Mouse (Mus musculus): ENCODE results near the gene Erbb2.

The Erbb2 gene

DNA sequence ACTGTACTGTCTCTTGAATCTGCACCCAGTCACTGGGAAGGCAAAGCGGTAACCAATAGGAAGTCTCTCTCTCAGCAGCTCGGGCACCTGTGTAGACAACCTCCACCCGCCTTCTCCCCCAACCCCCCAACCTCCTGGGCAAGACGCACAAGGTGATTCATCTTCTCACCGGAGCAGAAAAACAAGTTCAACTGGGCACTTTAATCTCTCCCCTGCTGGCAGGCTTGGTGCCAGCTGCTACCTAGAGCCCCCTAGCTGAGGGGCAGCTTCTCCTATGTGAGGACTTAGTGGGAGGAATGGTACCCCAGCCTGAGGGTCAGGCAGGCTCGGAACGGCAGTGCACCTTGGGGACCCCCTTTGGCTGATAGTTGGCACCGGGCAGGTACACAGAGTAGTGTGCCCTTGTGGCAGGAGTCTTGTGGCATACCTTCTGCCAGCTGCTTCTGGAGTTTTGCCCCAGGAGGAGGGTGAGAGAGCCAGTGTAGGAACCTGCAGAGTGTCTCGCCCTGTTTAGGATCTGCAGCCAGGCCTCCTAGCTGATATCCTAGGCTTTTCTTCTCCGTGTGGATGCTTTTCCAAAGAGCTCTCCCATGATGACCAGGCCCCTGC, 6.8 kb downstream of the Erbb2 start:
- peak; percentile 85 for DNase-seq (ENCODE audit: low spot score)

- DNase-seq (ENCODE audit: low spot score): no peak
These were observed 14.3 kb downstream of the Erbb2 start for GRCm38 (mm10) chr11:98426592-98426991.

DNA sequence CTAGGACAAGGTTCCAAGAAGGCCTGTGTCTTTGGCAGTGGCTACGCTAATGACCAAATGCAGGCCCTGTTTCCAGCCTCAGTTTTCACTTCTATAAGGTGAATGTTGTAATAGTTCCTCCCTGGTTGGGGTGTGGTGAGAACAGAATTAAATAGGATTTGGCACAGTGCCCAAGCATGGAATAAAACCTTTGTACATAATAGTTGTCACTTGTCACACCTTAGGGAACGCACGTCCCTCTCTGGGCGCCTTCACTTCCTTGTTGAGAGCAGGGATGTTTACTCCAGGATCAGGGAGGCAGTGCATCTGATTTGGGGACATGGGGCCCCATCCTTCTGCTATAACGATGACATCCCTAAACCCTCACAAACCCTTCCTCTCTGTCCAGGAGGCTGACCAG, 16.2 kb downstream of the Erbb2 start:
- DNase-seq (ENCODE audit: low spot score): no peak

GRCm38 (mm10) chr11:98431743-98432502, 19.7 kb downstream of the Erbb2 start:
- no peak for DNase-seq (ENCODE audit: low spot score)

DNA sequence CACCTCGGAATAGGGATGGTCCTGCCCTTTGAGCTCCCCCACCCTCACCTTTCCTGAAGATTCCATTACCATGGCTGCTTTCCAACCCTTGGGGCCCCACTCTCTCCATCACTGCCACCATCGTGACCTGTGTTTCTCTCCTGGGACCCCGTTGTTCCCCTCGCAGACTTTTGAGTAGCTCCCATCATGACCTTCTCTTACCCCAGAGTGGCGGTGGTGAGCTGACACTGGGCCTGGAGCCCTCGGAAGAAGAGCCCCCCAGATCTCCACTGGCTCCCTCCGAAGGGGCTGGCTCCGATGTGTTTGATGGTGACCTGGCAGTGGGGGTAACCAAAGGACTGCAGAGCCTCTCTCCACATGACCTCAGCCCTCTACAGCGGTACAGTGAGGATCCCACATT, 23.5 kb downstream of the Erbb2 start:
- no peak for DNase-seq (ENCODE audit: low spot score)

DNA sequence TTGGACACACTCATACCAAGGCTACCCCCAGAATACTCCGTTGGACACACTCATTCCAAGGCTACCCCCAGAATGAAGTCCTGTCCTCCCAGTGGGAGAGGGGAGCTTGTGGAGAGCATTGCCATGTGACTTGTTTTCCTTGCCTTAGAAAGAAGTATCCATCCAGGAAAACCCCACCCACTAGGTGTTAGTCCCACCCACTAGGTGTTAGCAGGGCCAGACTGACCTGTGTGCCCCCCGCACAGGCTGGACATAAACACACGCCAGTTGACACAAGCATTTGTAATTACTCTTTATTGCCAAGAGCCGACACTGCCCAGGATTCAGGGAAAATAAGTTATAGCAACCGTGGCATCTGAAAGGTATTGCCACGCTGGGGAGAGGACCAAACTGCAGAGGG, 25.2 kb downstream of the Erbb2 start:
- DNase-seq (ENCODE audit: low spot score): no peak

- DNase-seq (ENCODE audit: low spot score): peak; percentile 96
These were observed 26.3 kb downstream of the Erbb2 start, which contains the start of gene Mien1 for GRCm38 (mm10) chr11:98438331-98439158. TSS of gene Mien1 (minus strand) at chr11:98438991.

- DNase-seq (ENCODE audit: low spot score): no peak
These were observed 31.4 kb downstream of the Erbb2 start for GRCm38 (mm10) chr11:98443688-98444087.

DNA sequence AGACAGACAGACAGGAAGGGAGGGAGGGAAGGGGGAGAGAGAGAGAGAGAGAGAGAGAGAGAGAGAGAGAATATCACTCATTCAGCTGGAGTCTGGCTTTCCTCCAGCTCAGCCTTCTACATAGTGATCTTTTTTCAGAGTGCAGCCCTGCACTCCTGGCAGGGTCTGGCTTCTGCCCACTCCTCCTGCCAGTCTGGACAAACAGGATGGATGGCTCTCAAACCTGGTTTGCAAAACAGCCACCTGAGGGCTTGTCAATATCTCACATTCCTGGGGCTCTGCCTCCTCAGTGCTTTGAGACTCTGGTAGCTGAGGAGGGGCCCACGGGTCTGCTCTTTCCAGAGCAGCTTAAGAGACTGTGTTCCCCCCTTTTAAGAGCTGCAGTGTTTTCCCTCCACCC, 33.0 kb downstream of the Erbb2 start:
- DNase-seq (ENCODE audit: low spot score): peak; percentile 75

DNA sequence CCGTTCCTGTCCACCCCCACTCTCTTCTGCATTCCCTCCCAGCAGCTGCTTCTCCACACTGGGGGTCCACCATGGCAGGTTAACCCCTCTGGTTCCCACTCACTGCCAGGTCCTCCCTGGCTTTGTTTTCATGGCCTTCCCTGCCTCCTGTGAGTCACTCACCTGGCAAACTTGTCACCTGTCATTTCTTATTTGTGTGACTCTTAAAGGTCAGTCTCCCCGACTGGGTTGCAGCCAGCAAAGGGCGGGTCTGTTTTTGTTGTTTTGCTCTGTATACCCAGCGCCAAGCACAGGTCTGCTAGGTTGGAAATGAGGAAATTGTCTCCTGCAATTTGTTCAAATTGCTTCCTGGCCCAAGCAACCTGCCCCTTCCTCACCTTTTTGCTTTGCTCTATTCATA, 33.4 kb downstream of the Erbb2 start:
- peak; percentile 68 for DNase-seq (ENCODE audit: low spot score)

GRCm38 (mm10) chr11:98446213-98446561, 33.9 kb downstream of the Erbb2 start, which contains the start of gene Grb7:
TSS of gene Grb7 (plus strand) at chr11:98446394.
- no peak for DNase-seq (ENCODE audit: low spot score)

- DNase-seq (ENCODE audit: low spot score): peak; percentile 74
These were observed 34.5 kb downstream of the Erbb2 start for GRCm38 (mm10) chr11:98446562-98447474.

DNA sequence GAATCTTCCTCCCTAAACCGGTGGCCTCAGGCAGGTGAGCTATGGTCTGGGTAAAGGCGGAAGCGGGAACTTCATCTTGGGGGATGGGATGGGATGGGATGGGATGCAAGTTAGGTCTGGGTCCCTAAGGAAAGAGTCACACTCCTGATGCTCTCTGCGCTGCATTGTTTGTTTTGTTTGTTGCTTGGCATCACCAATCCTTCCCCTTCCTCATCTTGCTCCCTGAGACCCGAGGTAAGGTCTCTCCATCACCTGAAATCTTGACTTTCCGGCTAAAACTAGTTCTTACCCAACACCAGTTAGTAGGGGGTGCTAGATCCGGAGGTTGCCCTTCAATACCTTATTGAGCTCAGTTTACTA, 35.2 kb downstream of the Erbb2 start:
- no peak for DNase-seq (ENCODE audit: low spot score)

- peak; percentile 55 for DNase-seq (ENCODE audit: low spot score)
These were observed 36.0 kb downstream of the Erbb2 start for GRCm38 (mm10) chr11:98448191-98448790.

DNA sequence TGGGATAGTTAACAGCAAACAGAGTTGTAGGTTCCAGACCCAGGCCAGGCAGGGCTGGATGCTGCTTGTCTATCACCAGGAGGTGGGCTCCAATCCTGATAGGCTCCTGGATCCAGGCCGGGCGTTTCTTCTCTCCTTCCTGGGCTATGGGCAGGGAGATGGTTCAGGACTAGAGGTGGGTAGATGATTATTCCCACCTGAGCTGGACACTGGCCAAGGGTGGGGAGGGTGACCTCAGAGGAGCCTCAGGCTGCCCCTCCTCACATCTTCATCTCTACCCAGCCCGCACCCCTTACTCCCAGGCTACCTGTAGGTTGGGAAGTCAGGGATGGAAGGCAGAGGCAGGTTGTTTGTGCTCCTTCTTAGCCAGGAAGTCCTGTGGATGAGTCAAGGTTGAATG, 37.1 kb downstream of the Erbb2 start:
- DNase-seq (ENCODE audit: low spot score): no peak

GRCm38 (mm10) chr11:98449921-98450771, 37.9 kb downstream of the Erbb2 start:
- no peak for DNase-seq (ENCODE audit: low spot score)

GRCm38 (mm10) chr11:98455484-98455883, 43.2 kb downstream of the Erbb2 start:
- no peak for DNase-seq (ENCODE audit: low spot score)

DNA sequence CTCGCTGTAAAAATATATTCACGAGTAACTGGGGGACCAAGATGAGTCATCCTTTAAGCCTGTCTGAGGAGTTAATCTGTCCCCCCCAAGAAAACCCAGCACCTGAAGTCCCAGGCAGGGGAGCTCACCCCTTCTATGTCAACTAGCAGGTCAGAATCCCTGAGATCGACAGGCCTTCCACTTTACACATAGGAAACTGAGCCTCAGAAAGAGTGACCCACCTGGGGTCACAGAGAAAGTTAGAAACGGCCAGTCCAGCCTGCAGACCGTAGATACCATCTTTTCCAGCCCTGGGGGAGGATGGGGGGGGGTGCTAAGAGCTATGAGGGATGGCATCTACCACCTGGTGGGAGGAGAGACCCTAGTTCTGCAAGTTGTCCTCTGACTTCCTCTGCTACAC, 44.3 kb downstream of the Erbb2 start:
- DNase-seq (ENCODE audit: low spot score): no peak

- no peak for DNase-seq (ENCODE audit: low spot score)
These were observed 44.7 kb downstream of the Erbb2 start for GRCm38 (mm10) chr11:98456945-98457344.

DNA sequence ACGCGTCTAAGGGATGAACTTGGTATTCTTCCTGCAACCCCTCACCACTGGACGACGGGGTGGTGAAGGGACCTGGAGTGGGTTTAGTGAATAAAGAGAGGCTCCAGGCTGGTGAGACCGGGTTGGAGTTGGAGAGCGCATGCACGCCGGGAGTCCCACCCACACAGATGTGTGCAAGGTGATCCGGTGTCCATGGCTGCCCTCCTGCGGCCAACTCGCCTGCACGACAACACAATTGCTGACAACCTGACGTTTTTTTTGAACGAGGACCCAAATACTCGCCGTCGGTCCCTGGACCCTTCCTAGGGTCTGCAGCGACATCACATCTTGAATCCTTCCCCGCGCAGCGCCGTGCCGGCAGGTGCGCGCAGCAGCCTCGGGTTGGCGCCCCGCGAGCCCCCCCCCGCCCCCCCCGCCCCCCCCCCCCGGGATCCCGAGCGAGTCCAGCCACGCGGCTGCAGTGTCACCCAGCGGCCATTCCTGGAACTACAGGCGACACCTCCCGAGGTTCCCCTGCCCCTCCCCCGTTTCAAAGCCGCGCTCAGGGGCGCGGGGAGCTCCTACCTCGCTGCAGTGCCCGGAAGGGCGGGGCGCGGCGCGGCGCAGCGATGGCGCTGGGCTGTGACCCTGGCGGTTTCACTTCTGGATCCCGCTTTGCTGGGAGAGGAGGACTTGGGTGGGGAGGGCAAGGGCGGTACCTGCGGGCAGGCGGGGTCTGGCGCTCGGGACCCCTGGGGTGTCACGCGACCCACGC, 45.3 kb downstream of the Erbb2 start:
- peak; percentile 94 for DNase-seq (ENCODE audit: low spot score)
